Mouse (Mus musculus) testis, adult 2 months (tissue): ENCODE results near the gene Rdh12. TPM values are rescaled to one million over a fixed set of nuclear protein-coding genes. Genes with fewer than 3 reads are reported as not detected.
A peak's percentile ranks its signal among the peaks of the same experiment; 100 is the strongest.

ENCODE experiments used
- H3K27ac ChIP-seq: fragments of 200-500 bp; 2 replicates; pipeline ENCODE4 v1.5.1; 2012; ENCODE audit warnings: low read depth, low read length; ENCODE audit not compliant: control insufficient read depth, insufficient read depth
- H3K27me3 ChIP-seq: fragments of 200-500 bp; 2 replicates; pipeline ENCODE4 v1.6.1; 2012; ENCODE audit warnings: mild to moderate bottlenecking, low read length, moderate library complexity; ENCODE audit not compliant: control insufficient read depth, insufficient read depth
- H3K36me3 ChIP-seq: fragments of 200-500 bp; 2 replicates; pipeline ENCODE4 v1.6.1; 2012; ENCODE audit warnings: mild to moderate bottlenecking, low read length; ENCODE audit not compliant: control insufficient read depth, insufficient read depth
- H3K4me1 ChIP-seq: fragments of 200-500 bp; 2 replicates; pipeline ENCODE4 v1.6.1; 2012; ENCODE audit warnings: low read length; ENCODE audit not compliant: control insufficient read depth, insufficient read depth
- H3K4me3 ChIP-seq: fragments of 200-500 bp; 2 replicates; pipeline ENCODE4 v1.5.1; 2012; ENCODE audit warnings: low read depth, mild to moderate bottlenecking, low read length, moderate library complexity, mixed read lengths; ENCODE audit not compliant: control insufficient read depth
- CTCF ChIP-seq: fragments of 200-500 bp; IDR thresholded peaks from 2 replicates; pipeline ENCODE4 v1.5.1; 2012; ENCODE audit warnings: low read depth, mild to moderate bottlenecking, inconsistent platforms, low read length, moderate library complexity; ENCODE audit not compliant: control insufficient read depth, insufficient read depth, insufficient replicate concordance
- POLR2A ChIP-seq: fragments of 200-500 bp; IDR thresholded peaks from 2 replicates; pipeline ENCODE4 v1.6.1; 2012; ENCODE audit warnings: low read depth, mild to moderate bottlenecking, inconsistent platforms, low read length, moderate library complexity; ENCODE audit not compliant: control insufficient read depth
- polyA plus RNA-seq: library from polyadenylated mRNA; depleted of rRNA; stranded (reverse); fragments of >200 nt; gene quantifications from 2 replicates; pipeline ENCODE4 v1.2.3, GENCODE M21; 2012; rRNA removed

The Rdh12 gene
- polyA plus RNA-seq, 1 experiment: 0.63 TPM

DNA sequence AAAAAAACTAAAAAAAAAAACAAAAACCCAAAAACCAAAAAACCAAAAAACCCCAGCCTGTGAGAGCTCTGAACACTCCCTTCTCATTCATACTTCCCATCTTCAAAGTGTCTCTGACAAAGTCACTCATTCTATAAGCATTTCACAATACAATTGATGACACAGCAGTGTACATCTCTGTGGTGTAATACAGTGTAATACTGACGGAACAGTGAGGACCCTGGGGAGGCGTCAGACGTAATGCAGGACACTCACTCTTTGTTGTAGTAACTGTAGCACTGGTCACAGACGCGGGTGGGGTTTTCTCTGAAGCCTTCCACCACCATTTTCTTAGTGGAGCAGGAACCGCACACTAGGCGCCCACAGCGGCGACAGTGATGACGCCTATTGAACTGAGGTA is 46.3 kb downstream of the Rdh12 start:
- no peaks in the 10 kb centered on the region for H3K27me3 ChIP-seq
- no peak overlapping the region for H3K4me3 ChIP-seq
- no peaks in the 10 kb centered on the region for H3K4me1 ChIP-seq
- TF ChIP-seq POLR2A (no peak), CTCF (no peak)
- H3K36me3 ChIP-seq: no peaks in the 10 kb centered on the region; the same call in 1 of the 2 replicates
- H3K27ac ChIP-seq: no peak overlapping the region

DNA sequence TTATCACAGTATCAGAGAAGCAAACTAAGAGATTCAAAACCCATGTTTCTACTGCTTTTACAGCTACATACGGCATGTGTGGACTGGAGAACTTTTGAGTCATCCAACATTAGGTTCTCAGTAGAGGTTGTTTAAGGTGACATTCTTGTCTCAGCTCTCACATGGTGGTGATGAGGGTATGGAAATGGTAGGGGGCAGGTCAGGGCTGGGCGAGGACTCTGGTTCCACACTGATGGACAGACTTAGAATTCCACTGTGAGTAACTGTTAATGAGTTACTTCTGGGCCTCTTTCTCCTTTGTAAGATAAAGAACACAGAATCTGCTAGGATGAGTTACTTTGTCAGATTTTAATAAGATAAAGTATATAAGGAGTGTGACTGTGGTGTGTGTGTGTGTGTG is 51.4 kb downstream of the Rdh12 start:
- Histone ChIP-seq H3K36me3 (no peaks in the 10 kb centered on the region; the same call in 1 of the 2 replicates), H3K27me3 (no peaks in the 10 kb centered on the region), H3K4me3 (no peak overlapping the region), H3K27ac (no peak overlapping the region), H3K4me1 (no peaks in the 10 kb centered on the region)
- TF ChIP-seq POLR2A: no peak
- no peak for TF ChIP-seq CTCF

- no peak for TF ChIP-seq POLR2A
- TF ChIP-seq CTCF: peak; percentile 11; the same call in 1 of the 2 replicates
- no peak overlapping the region for H3K27ac ChIP-seq
- no peak overlapping the region for H3K4me3 ChIP-seq
- no peaks in the 10 kb centered on the region; the same call in 1 of the 2 replicates for H3K36me3 ChIP-seq
- no peaks in the 10 kb centered on the region for H3K27me3 ChIP-seq
- H3K4me1 ChIP-seq: no peaks in the 10 kb centered on the region
Measured at GRCm38 (mm10) chr12:79261035-79261434, 52.3 kb downstream of the Rdh12 start.

Other genes with a start within 250 kb of the Rdh12 start
- 2.3 and 2.6 TPM in 2 replicates for gene Tmem229b, start 201.3 kb upstream of the Rdh12 start, polyA plus RNA-seq
- 2.7 and 3.3 TPM in 2 replicates for gene Plekhh1, start 179.8 kb upstream of the Rdh12 start, polyA plus RNA-seq
- 6.0 and 6.8 TPM in 2 replicates for gene Pigh, start 119.3 kb upstream of the Rdh12 start, polyA plus RNA-seq
- gene Arg2, start 78.1 kb upstream of the Rdh12 start, polyA plus RNA-seq: 1.2 and 2.0 TPM in 2 replicates
- 21.7 and 22.7 TPM in 2 replicates for gene Vti1b, start 36.2 kb upstream of the Rdh12 start, polyA plus RNA-seq
- gene Rdh11, start 16.6 kb upstream of the Rdh12 start, polyA plus RNA-seq: 127 and 132 TPM in 2 replicates
- 10.6 and 11.2 TPM in 2 replicates for gene Zfyve26, start 87.4 kb downstream of the Rdh12 start, polyA plus RNA-seq
- gene Rad51b, start 88.4 kb downstream of the Rdh12 start, polyA plus RNA-seq: 1.9 and 2.7 TPM in 2 replicates